Mouse (Mus musculus) midbrain, embryonic 13.5 days (tissue): ENCODE measurements at regions not wholly inside any gene's neighbourhood (a gene's known extent, or its start where the extent isn't known, plus 50 kb on each side); places are given as distances from the start of the nearest gene placed in this dataset.

Source experiments
- ATAC-seq: fragments of 200-750 bp; cut with Nextera tagmentation; 2 replicates; pipeline ENCODE4 v1.8.0; 2017; ENCODE audit warnings: mild to moderate bottlenecking, moderate TSS enrichment, moderate library complexity
- H3K27ac ChIP-seq: fragments of 300-500 bp; sonication (generic); 2 replicates; pipeline ENCODE4 v1.5.1; 2015; ENCODE audit warnings: inconsistent platforms, mild to moderate bottlenecking, moderate library complexity
- H3K27me3 ChIP-seq: fragments of 300-500 bp; sonication (generic); 2 replicates; pipeline ENCODE4 v1.6.1; 2015; ENCODE audit warnings: mild to moderate bottlenecking, inconsistent platforms
- H3K36me3 ChIP-seq: fragments of 300-500 bp; sonication (generic); 2 replicates; pipeline ENCODE4 v1.6.1; 2015; ENCODE audit warnings: mild to moderate bottlenecking, inconsistent platforms
- H3K4me1 ChIP-seq: fragments of 300-500 bp; sonication (generic); replicated peaks from 2 replicates; pipeline ENCODE4 v1.6.1; 2015; ENCODE audit warnings: inconsistent platforms
- H3K4me2 ChIP-seq: fragments of 300-500 bp; sonication (generic); replicated peaks from 2 replicates; pipeline ENCODE4 v1.6.1; 2015; ENCODE audit warnings: moderate library complexity, mild to moderate bottlenecking, inconsistent platforms
- H3K4me3 ChIP-seq: fragments of 300-500 bp; sonication (generic); replicated peaks from 2 replicates; pipeline ENCODE4 v1.5.1; 2015; ENCODE audit warnings: mild to moderate bottlenecking, inconsistent platforms
- H3K9ac ChIP-seq: fragments of 300-500 bp; sonication (generic); replicated peaks from 2 replicates; pipeline ENCODE4 v1.6.1; 2015; ENCODE audit warnings: mild to moderate bottlenecking, inconsistent platforms
- H3K9me3 ChIP-seq: fragments of 300-500 bp; sonication (generic); 2 replicates; pipeline ENCODE4 v1.6.1; 2016; ENCODE audit warnings: mild to moderate bottlenecking, inconsistent platforms
- WGBS: fragments of 180-500 bp; shearing (Covaris S2); methylation state at CpG from one replicate; pipeline ENCODE4 v1.1.7; 2015; 5-methylcytosine and 5-hydroxymethylcytosine counted together

DNA sequence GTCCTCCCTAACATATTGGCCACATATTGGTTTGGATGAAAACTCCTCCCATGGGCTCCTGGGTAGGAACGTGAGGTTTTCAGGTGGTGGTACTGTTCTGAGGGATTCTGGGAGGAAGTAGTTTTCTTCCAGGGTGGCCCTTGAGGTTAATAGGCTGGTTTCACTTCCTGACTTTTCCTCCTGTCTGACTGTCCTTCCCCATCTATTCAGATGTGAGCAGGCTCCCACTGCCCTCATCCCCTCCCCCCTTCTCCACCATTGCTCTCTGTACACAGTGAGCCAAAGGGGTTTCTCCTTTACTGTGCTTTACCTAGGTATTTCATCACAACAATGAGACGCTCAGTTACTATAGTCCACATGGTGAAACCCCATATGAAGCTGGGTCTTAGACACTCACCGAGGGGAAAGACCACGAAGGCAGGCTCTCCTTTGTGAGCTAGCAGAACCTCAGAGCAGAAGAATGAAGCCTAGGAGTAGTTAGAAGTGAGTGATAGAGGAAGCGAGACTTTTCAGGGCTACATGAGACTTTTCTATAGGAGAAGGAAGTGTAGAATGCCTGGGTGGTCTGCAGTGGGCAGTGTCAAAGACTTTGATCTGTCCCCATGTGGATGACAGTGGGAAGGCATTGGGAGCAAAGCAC, 135.3 kb downstream of the Cd83 start:
- 0 out of 2 replicates have a peak, but pooled peaks cover 5% of the 10 kb centered on the region for H3K9me3 ChIP-seq
- H3K27ac ChIP-seq: no peak overlapping the region
- no peak overlapping the region for H3K4me2 ChIP-seq
- no peak overlapping the region for H3K4me3 ChIP-seq
- ATAC-seq: no peak
- no peaks in the 10 kb centered on the region for H3K4me1 ChIP-seq
- H3K27me3 ChIP-seq: no peaks in the 10 kb centered on the region
- WGBS: 83% methylated on average over 5 of the region's 5 CpGs
- no peak overlapping the region for H3K9ac ChIP-seq
- no peaks in the 10 kb centered on the region for H3K36me3 ChIP-seq

DNA sequence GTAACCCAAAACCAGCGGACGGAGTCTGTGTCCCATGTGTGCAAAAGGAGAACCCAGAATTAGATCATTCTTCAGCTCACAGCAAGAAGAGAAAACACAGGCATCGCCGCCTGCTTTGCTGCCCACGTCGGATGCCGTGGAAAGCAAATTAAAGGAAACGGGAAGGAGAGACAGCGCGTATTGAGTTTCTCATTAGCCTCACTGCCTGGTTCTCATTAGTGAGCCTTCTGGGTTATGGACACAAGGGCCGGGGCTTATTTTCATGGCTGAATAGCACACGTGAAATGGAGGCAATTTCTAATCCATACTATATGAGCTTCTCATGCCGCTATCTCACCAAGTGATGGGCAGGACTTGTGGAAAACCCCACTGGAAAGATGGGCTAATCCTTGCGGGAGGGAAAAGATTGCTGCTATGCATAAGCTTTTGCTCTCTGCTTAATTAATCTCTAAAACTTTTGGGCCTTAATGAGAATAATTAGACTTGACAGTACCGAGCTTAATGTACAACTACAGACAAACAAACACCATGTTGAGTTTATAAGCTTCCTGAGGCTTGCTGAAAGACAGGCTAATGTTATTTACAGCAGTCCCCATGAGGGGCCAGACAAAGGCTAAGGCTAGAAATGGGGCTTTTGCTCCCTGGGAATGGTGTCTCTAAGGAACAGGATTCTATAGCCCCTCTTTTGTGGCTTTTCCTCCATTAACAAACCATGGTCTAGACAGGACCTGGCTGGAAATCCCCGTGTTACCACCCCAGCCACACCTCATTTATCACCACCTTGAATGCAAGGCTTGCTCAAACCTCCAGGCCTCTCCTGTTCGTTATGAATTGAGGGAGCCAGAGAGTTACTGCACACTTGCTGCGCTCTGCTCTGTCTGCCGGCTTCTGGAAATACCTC, 145.8 kb downstream of the Cd83 start:
- peaks cover 3% of the 10 kb centered on the region; the same call in 1 of the 2 replicates for H3K27me3 ChIP-seq
- H3K4me3 ChIP-seq: no peak overlapping the region
- no peaks in the 10 kb centered on the region for H3K36me3 ChIP-seq
- 0 out of 2 replicates have a peak overlapping the region, but pooled peaks have one; percentile 14 for H3K27ac ChIP-seq
- no peak overlapping the region for H3K9ac ChIP-seq
- H3K4me1 ChIP-seq: peaks cover 17% of the 10 kb centered on the region
- 64% methylated on average over 19 of the region's 19 CpGs for WGBS
- no peak overlapping the region for H3K4me2 ChIP-seq
- H3K9me3 ChIP-seq: no peaks in the 10 kb centered on the region
- no peak for ATAC-seq

DNA sequence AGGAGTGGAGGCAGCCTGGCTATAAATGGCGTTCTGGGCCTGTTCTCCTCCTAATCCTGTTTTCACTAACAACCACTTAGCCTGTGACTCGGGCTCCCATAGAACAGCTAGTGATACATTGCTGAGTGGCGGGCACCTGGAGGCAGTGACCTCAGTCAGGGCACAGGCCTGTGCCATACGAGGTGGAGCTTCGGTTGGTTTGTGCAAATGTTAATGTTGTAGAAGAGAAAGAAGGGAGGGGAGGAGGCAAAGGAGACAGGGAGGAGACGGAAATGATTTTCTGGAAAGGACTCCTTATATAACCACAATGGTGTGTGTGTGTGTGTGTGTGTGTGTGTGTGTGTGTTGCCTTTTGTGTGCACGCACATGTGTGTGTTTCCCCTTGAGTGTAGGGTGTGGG, 148.4 kb downstream of the Cd83 start:
- no peak overlapping the region for H3K4me3 ChIP-seq
- no peaks in the 10 kb centered on the region for H3K36me3 ChIP-seq
- H3K9ac ChIP-seq: no peak overlapping the region
- no peaks in the 10 kb centered on the region for H3K9me3 ChIP-seq
- peaks cover 28% of the 10 kb centered on the region for H3K4me1 ChIP-seq
- H3K27ac ChIP-seq: no peak overlapping the region
- H3K27me3 ChIP-seq: peaks cover 3% of the 10 kb centered on the region; the same call in 1 of the 2 replicates
- ATAC-seq: no peak
- H3K4me2 ChIP-seq: no peak overlapping the region
- 62% methylated on average over 7 of the region's 7 CpGs for WGBS

DNA sequence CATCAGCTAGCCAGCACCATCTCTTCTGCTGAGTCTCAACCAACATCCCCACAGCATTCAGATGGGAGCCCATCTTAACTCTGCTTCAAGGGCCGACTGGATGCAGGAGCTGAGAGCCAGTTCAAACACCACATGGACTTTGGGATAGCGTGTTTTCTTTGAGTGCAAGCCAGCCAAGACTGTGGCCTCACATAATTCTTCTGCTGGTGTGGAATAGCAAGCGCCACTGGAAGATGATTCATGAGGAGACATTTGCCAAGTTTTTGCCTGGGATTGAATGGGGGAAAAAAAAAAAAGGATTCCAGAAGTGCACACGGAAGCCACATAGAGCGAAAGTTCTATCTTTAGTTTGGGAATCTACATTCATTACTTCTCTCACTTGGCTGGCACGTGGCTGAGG, 150.7 kb downstream of the Cd83 start:
- no peak for ATAC-seq
- WGBS: 94% methylated on average over 6 of the region's 6 CpGs
- Histone ChIP-seq H3K27ac (no peak overlapping the region), H3K4me1 (peaks cover 37% of the 10 kb centered on the region), H3K9me3 (no peaks in the 10 kb centered on the region), H3K4me2 (no peak overlapping the region), H3K4me3 (no peak overlapping the region), H3K9ac (no peak overlapping the region), H3K36me3 (no peaks in the 10 kb centered on the region), H3K27me3 (peaks cover 10% of the 10 kb centered on the region; the same call in 1 of the 2 replicates)

DNA sequence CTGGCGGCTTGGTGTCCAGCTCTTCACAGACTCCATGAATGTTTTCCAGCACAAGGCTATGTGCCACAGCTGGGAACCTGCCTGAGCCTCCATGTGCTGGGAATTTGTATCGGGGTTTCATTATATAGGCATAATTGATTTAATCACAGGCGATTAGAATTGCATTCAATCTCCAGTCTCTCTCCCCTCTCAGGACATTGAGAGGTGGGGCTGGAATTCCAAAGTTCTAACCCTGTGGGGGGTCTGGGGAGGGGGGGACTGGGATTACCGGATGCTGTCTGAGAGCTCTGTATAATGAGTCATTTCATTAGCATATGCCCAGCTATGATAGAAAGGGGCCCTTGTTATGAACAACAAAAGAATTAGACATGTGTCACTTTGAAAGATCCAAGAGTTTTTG, 151.9 kb downstream of the Cd83 start:
- peak; percentile 72 for ATAC-seq
- H3K4me2 ChIP-seq: no peak overlapping the region
- no peaks in the 10 kb centered on the region for H3K9me3 ChIP-seq
- 0 out of 2 replicates have a peak, but pooled peaks cover 7% of the 10 kb centered on the region for H3K27me3 ChIP-seq
- no peak overlapping the region for H3K9ac ChIP-seq
- no peaks in the 10 kb centered on the region for H3K36me3 ChIP-seq
- 0 out of 2 replicates have a peak overlapping the region, but pooled peaks have one; percentile 39 for H3K27ac ChIP-seq
- H3K4me3 ChIP-seq: no peak overlapping the region
- peaks cover 30% of the 10 kb centered on the region for H3K4me1 ChIP-seq
- WGBS: 6% methylated on average over 4 of the region's 4 CpGs

DNA sequence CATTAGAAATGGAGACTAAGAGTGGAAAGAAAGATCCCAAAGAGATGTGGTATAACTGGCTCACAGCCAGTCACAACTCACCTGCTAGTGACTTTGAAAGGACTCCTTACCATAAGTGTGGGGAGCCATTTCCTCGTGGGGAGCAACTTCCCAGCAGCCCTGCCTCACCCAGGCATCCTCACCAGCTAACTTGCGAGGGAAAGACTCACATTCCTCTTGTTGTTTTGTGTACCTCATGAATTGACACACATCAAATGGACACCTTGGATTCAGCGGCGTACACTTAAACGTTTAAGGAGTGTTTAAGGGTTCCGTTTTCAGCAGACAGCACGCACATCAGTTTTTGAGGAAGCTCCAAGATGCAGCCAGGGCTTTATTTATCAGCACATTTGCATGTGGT, 154.0 kb downstream of the Cd83 start:
- 79% methylated on average over 7 of the region's 7 CpGs for WGBS
- H3K4me1 ChIP-seq: peaks cover 20% of the 10 kb centered on the region
- no peak overlapping the region for H3K9ac ChIP-seq
- H3K4me2 ChIP-seq: no peak overlapping the region
- ATAC-seq: no peak
- no peaks in the 10 kb centered on the region for H3K36me3 ChIP-seq
- no peak overlapping the region for H3K4me3 ChIP-seq
- no peak overlapping the region for H3K27ac ChIP-seq
- H3K27me3 ChIP-seq: 0 out of 2 replicates have a peak, but pooled peaks cover 7% of the 10 kb centered on the region
- H3K9me3 ChIP-seq: no peaks in the 10 kb centered on the region

DNA sequence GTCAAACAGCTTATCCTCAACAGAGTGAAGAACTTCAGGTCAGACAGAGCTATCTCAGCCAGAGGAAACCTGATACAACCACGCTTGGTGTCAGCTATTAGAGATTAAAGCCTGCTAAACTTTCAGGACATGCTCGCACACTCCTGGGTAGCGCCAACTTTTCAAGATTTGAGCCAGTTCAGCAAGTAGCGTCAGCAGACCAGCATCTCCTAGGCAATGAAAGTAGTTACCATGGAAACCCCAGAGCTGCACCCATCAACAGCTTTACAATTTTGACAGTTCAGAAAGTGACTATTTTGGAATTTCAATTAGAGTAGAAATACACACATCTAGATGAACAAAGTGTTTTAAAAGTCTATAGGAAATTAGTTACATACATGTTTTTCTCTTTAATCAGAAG, 154.8 kb downstream of the Cd83 start:
- peaks cover 20% of the 10 kb centered on the region for H3K4me1 ChIP-seq
- H3K9ac ChIP-seq: no peak overlapping the region
- H3K9me3 ChIP-seq: no peaks in the 10 kb centered on the region
- H3K36me3 ChIP-seq: no peaks in the 10 kb centered on the region
- H3K27ac ChIP-seq: no peak overlapping the region
- 0 out of 2 replicates have a peak, but pooled peaks have one; percentile 34 for ATAC-seq
- WGBS: 15% methylated on average over 4 of the region's 4 CpGs
- H3K4me3 ChIP-seq: no peak overlapping the region
- 0 out of 2 replicates have a peak, but pooled peaks cover 7% of the 10 kb centered on the region for H3K27me3 ChIP-seq
- no peak overlapping the region for H3K4me2 ChIP-seq

DNA sequence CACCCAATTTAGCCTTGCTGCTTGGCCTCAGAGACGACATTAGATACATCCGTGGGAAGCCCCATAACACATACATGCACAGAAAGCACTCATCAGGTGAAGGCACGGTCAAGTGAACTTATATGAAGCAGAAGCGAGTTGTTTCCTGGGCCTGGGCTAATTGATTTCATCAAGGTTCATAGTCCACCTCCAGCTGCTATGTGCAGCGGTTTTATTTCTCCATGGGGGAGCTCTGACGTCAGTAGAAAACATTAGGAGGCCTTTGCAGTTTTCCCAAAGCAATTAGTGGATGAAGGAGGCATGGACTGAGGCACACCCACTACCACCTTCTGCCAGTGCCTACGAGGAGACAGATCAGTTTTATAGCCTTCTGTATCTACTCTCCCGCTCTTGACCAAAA, 157.2 kb downstream of the Cd83 start:
- ATAC-seq: no peak
- Histone ChIP-seq H3K27ac (no peak overlapping the region), H3K4me3 (no peak overlapping the region), H3K36me3 (no peaks in the 10 kb centered on the region), H3K9ac (no peak overlapping the region), H3K4me1 (peaks cover 13% of the 10 kb centered on the region), H3K9me3 (no peaks in the 10 kb centered on the region), H3K27me3 (0 out of 2 replicates have a peak, but pooled peaks cover 7% of the 10 kb centered on the region), H3K4me2 (no peak overlapping the region)
- WGBS: 77% methylated on average over 8 of the region's 8 CpGs

DNA sequence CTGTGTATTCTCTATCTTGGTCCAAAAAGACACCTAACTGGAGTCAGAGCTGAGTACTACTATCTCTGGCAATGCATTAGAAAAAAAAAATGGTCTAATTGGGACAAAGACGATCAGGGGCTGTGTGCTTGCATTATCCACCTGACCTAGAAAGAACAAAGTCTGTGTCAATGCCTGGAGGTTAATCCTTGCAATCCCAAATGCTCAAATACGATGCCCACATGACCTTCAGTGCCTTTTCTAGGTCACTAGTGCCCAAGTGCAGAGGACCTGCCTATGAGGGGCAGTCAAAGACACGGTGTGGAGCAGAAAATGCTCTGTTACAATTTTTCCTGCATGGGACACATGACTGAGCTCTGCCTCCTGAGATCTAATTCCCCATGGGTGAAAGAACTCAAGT, 164.0 kb downstream of the Cd83 start:
- Histone ChIP-seq H3K27me3 (no peaks in the 10 kb centered on the region), H3K4me1 (peaks cover 11% of the 10 kb centered on the region), H3K27ac (no peak overlapping the region), H3K36me3 (no peaks in the 10 kb centered on the region), H3K4me2 (no peak overlapping the region), H3K9me3 (no peaks in the 10 kb centered on the region), H3K9ac (no peak overlapping the region), H3K4me3 (no peak overlapping the region)
- ATAC-seq: no peak
- 54% methylated on average over 3 of the region's 3 CpGs for WGBS

DNA sequence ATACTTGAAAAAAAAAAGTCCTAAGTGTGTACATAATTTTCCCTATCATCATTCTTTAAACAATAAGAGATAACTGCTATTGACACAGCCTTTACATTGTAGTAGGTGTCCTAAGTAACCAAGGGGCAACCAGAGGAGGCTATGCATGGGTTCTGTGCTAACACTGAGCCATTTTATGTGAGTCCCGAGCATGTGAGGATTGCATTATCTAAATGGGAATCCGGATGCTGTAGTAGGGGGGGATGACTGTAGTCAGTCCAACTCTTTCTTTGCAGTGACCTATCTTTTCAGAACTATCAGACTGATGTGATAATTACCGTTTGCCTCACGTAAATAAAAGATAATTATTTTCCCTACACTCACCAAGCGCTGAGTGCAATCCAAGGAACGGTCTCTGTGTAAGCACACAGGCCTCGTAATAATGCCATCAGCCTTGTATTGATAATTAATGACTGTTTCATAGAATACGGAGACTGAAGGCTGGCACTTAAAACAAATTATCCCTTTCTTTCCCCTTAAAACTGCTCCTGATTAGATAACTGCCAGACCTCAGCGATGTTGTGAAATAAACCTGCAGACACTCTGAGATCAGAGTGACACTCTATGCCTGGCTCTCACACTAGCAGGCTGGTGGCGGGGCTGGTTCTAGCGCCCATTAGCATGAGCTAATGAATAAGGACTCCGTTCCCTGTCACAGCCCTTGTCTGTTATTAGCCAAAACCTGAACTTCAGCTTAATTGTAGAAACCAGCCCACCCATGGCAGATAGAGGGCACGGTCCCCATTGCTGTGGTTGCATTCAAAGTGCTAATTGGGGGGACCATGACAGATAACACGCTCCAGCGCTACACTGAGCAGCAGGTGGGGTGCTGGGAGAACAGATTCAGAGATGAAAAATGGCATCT, 165.4 kb downstream of the Cd83 start:
- no peak overlapping the region for H3K4me2 ChIP-seq
- H3K4me1 ChIP-seq: peaks cover 11% of the 10 kb centered on the region
- no peaks in the 10 kb centered on the region for H3K27me3 ChIP-seq
- 60% methylated on average over 15 of the region's 15 CpGs for WGBS
- no peaks in the 10 kb centered on the region for H3K36me3 ChIP-seq
- no peak overlapping the region for H3K9ac ChIP-seq
- peak; percentile 81 for ATAC-seq
- H3K9me3 ChIP-seq: no peaks in the 10 kb centered on the region
- H3K4me3 ChIP-seq: no peak overlapping the region
- no peak overlapping the region for H3K27ac ChIP-seq

DNA sequence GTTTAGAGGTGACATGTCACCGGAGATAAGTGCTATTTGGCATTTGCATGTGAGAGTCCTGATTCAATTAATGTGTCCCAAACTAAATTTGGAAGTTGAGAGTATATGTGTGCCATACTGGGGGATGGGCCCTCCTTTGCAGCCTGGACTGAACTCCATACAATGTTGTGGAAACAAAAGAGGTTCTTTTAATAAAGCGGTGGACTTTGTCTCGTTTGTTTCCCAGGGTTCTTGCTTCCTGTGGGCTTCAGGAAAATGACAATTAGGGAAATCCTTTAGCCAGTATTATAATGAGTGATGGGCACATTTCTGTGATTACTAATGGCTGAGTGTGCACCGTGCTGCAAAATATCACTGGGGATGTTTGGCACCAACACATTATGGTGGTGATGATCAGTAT, 167.9 kb downstream of the Cd83 start:
- H3K36me3 ChIP-seq: no peaks in the 10 kb centered on the region
- H3K4me1 ChIP-seq: peaks cover 11% of the 10 kb centered on the region
- H3K9me3 ChIP-seq: no peaks in the 10 kb centered on the region
- no peaks in the 10 kb centered on the region for H3K27me3 ChIP-seq
- H3K27ac ChIP-seq: no peak overlapping the region
- no peak for ATAC-seq
- no peak overlapping the region for H3K4me2 ChIP-seq
- H3K4me3 ChIP-seq: no peak overlapping the region
- H3K9ac ChIP-seq: no peak overlapping the region
- 72% methylated on average over 4 of the region's 4 CpGs for WGBS
